ENCODE assay signal across 9 mouse cellular contexts in the genomic region with DNA sequence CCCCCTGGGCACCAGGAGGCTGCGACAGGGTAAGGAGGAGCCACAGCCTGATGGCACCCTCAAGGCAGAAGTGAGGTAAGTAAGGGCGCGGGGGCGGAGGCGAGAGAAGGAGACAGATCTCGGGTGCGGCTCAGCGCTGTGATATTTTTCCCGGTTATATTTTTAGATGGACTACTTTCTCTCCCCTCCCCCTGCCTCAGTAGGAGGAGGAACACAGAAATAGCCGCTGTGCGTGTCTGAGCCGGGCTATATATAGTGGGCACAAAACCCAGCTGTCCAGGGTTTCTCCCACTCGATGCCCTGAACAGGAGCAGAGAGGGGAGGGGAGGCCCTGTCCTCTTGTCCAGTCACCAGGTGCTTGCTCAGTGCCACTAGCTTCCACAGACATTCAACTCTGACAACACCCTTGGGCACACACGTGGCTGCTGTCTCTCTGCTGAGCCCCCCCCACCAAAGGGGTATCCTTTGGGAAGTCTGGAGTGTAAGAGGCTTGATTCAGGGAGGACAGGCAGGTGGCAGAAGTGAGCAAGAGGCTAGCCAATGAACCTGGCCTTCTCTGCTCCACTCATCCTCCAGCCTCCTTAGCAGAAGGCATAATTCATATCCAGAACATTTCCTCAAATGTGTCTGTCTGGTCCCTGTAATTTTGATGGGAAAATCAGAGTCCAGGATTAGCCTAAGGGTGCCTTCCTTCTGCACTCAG.
DNase-seq lines count a peak whose midpoint lies in the region; ATAC-seq lines count a peak whose summit lies in the region.
"Had no signal": no experiment of that assay in that cellular context is flagged by ENCODE, and none has a peak within 500 bp of the region (broad histone marks: within the 10 kb centered on the region; RNA-seq: fewer than 3 reads in every experiment).

No protein-coding gene starts in this region.

- H3K36me3 ChIP-seq in limb, embryonic 12.5 days: no peaks in the 10 kb centered on the region
- no peaks in the 10 kb centered on the region for H3K36me3 ChIP-seq in limb, embryonic 10.5 days

- H3K4me2 ChIP-seq in limb, embryonic 12.5 days: no peak overlapping the region

- no peak overlapping the region for H3K9ac ChIP-seq in limb, embryonic 12.5 days (replicated peaks)

- peak; percentile 56; the same call in 1 of the 2 replicates for ATAC-seq in limb, embryonic 12.5 days (ENCODE audit: insufficient number of reproducible peaks, insufficient read depth, low FRiP score, low TSS enrichment, low read depth)

- no peak overlapping the region for H3K27ac ChIP-seq in limb, embryonic 12.5 days
- H3K27ac ChIP-seq in limb, embryonic 10.5 days: no peak overlapping the region

- intact Hi-C loops in gastrocnemius, postnatal 36 days (cut with DNase I): loop anchor here (5.0 kb wide), 1 partner anchor 76 kb away; no protein-coding TSS in a partner anchor

- no peaks in the 10 kb centered on the region for H3K9me3 ChIP-seq in limb, embryonic 12.5 days
- no peaks in the 10 kb centered on the region for H3K9me3 ChIP-seq in limb, embryonic 10.5 days (replicated peaks)

- no peak overlapping the region for H3K4me3 ChIP-seq in limb, embryonic 12.5 days (replicated peaks)
- no peak overlapping the region for H3K4me3 ChIP-seq in limb, embryonic 10.5 days

- peaks cover 3% of the 10 kb centered on the region; the same call in 1 of the 2 replicates for H3K27me3 ChIP-seq in limb, embryonic 12.5 days
- peaks cover 4% of the 10 kb centered on the region; the same call in 1 of the 2 replicates for H3K27me3 ChIP-seq in limb, embryonic 10.5 days (ENCODE audit: low read depth, poor library complexity, severe bottlenecking)

- no peak for DNase-seq in limb, embryonic 10.5 days (ENCODE audit: low spot score)
- DNase-seq in gastrocnemius, postnatal 36 days: peak; percentile 37 to 38
- DNase-seq in layer of hippocampus, adult 9-10 months (ENCODE audit: low spot score): peak; percentile 48
- DNase-seq in right cerebral cortex, postnatal 25 days: peak; percentile 88
- no peak for DNase-seq in adrenal gland, adult 18-20 months (ENCODE audit: low spot score in 2 of 2)
- no peak for DNase-seq in kidney, adult 8-10 months
- DNase-seq in kidney, adult 18-20 months: no peak
- DNase-seq: kidney, adult 11 months had no signal

- 71% methylated on average over 14 of the region's 14 CpGs for WGBS in limb, embryonic 12.5 days
- WGBS in limb, embryonic 10.5 days: 71% methylated on average over 14 of the region's 14 CpGs

- no peaks in the 10 kb centered on the region for H3K4me1 ChIP-seq in limb, embryonic 12.5 days (replicated peaks)
- H3K4me1 ChIP-seq in limb, embryonic 10.5 days: no peaks in the 10 kb centered on the region; the same call in 1 of the 2 replicates

Comparison
In these comparisons a context has a peak if more than half of its experiments do, and no peak if none do; other contexts are left out.
1. DNase-seq: peak in gastrocnemius, postnatal 36 days (2 of 2), layer of hippocampus, adult 9-10 months (single experiment) and right cerebral cortex, postnatal 25 days (single experiment); none in limb, embryonic 10.5 days (single experiment), adrenal gland, adult 18-20 months (0 of 2), kidney, adult 8-10 months (0 of 2) and kidney, adult 18-20 months (single experiment).